Mouse (Mus musculus): ENCODE measurements around the gene Lrguk. TPM values are rescaled to one million over a fixed set of nuclear protein-coding genes. Genes with fewer than 3 reads are reported as not detected.

Gene Lrguk
- polyA plus RNA-seq, 1 experiment from 2014 or later = 0.23 TPM

- no peaks in the 10 kb centered on the region for H3K79me2 ChIP-seq (ENCODE audit: inconsistent target)
- 95% methylated on average over 7 of the region's 7 CpGs for WGBS (ENCODE audit: missing documents)
- H3K36me3 ChIP-seq (ENCODE audit: inconsistent target) = no peaks in the 10 kb centered on the region
- H3K4me3 ChIP-seq (ENCODE audit: inconsistent target) = no peak overlapping the region
- no peak overlapping the region for H3K27ac ChIP-seq
Observed at GRCm38 (mm10) chr6:34148639-34149038, 119.4 kb downstream of the Lrguk start.

GRCm38 (mm10) chr6:34149066-34149465, 119.8 kb downstream of the Lrguk start:
- 93% methylated on average over 9 of the region's 9 CpGs for WGBS (ENCODE audit: missing documents)
- Histone ChIP-seq H3K4me3 (ENCODE audit: inconsistent target) (no peak overlapping the region), H3K27ac (no peak overlapping the region), H3K36me3 (ENCODE audit: inconsistent target) (no peaks in the 10 kb centered on the region), H3K79me2 (ENCODE audit: inconsistent target) (no peaks in the 10 kb centered on the region)

GRCm38 (mm10) chr6:34149821-34150220, 120.6 kb downstream of the Lrguk start:
- WGBS (ENCODE audit: missing documents) = 78% methylated on average over 1 of the region's 1 CpGs
- H3K4me3 ChIP-seq (ENCODE audit: inconsistent target) = no peak overlapping the region
- H3K36me3 ChIP-seq (ENCODE audit: inconsistent target) = no peaks in the 10 kb centered on the region
- no peak overlapping the region for H3K27ac ChIP-seq
- no peaks in the 10 kb centered on the region for H3K79me2 ChIP-seq (ENCODE audit: inconsistent target)

- no peaks in the 10 kb centered on the region for H3K79me2 ChIP-seq (ENCODE audit: inconsistent target)
- H3K4me3 ChIP-seq (ENCODE audit: inconsistent target) = no peak overlapping the region
- peaks cover 13% of the 10 kb centered on the region; the same call in 1 of the 2 replicates for H3K36me3 ChIP-seq (ENCODE audit: inconsistent target)
- no peak overlapping the region for H3K27ac ChIP-seq
- WGBS (ENCODE audit: missing documents) = 78% methylated on average over 18 of the region's 18 CpGs
Observed at GRCm38 (mm10) chr6:34153069-34154052, 124.1 kb downstream of the Lrguk start.

GRCm38 (mm10) chr6:34154202-34154601, 125.0 kb downstream of the Lrguk start:
- no peaks in the 10 kb centered on the region for H3K79me2 ChIP-seq (ENCODE audit: inconsistent target)
- peaks cover 21% of the 10 kb centered on the region for H3K36me3 ChIP-seq (ENCODE audit: inconsistent target)
- no peak overlapping the region for H3K27ac ChIP-seq
- WGBS (ENCODE audit: missing documents) = 82% methylated on average over 3 of the region's 3 CpGs
- no peak overlapping the region for H3K4me3 ChIP-seq (ENCODE audit: inconsistent target)

- Histone ChIP-seq H3K36me3 (ENCODE audit: inconsistent target) (peaks cover 32% of the 10 kb centered on the region), H3K27ac (no peak overlapping the region), H3K4me3 (ENCODE audit: inconsistent target) (no peak overlapping the region), H3K79me2 (ENCODE audit: inconsistent target) (no peaks in the 10 kb centered on the region)
- WGBS (ENCODE audit: missing documents) = 61% methylated on average over 14 of the region's 15 CpGs
Observed at GRCm38 (mm10) chr6:34155137-34155804, 126.0 kb downstream of the Lrguk start.

GRCm38 (mm10) chr6:34156057-34156456, 126.8 kb downstream of the Lrguk start:
- Histone ChIP-seq H3K4me3 (ENCODE audit: inconsistent target) (no peak overlapping the region), H3K79me2 (ENCODE audit: inconsistent target) (no peaks in the 10 kb centered on the region), H3K36me3 (ENCODE audit: inconsistent target) (peaks cover 40% of the 10 kb centered on the region), H3K27ac (no peak overlapping the region)
- 15% methylated on average over 5 of the region's 5 CpGs for WGBS (ENCODE audit: missing documents)

GRCm38 (mm10) chr6:34156841-34157748, 127.8 kb downstream of the Lrguk start:
- Histone ChIP-seq H3K4me3 (ENCODE audit: inconsistent target) (no peak overlapping the region), H3K36me3 (ENCODE audit: inconsistent target) (peaks cover 43% of the 10 kb centered on the region), H3K27ac (no peak overlapping the region), H3K79me2 (ENCODE audit: inconsistent target) (no peaks in the 10 kb centered on the region)
- 59% methylated on average over 14 of the region's 14 CpGs for WGBS (ENCODE audit: missing documents)

- H3K4me3 ChIP-seq (ENCODE audit: inconsistent target) = no peak overlapping the region
- 96% methylated on average over 23 of the region's 23 CpGs for WGBS (ENCODE audit: missing documents)
- no peak overlapping the region for H3K27ac ChIP-seq
- peaks cover 62% of the 10 kb centered on the region for H3K36me3 ChIP-seq (ENCODE audit: inconsistent target)
- no peaks in the 10 kb centered on the region for H3K79me2 ChIP-seq (ENCODE audit: inconsistent target)
Observed at GRCm38 (mm10) chr6:34159998-34160815, 131.0 kb downstream of the Lrguk start.

GRCm38 (mm10) chr6:34160816-34161310, 131.6 kb downstream of the Lrguk start:
- WGBS (ENCODE audit: missing documents) = 90% methylated on average over 7 of the region's 7 CpGs
- Histone ChIP-seq H3K36me3 (ENCODE audit: inconsistent target) (peaks cover 69% of the 10 kb centered on the region), H3K4me3 (ENCODE audit: inconsistent target) (no peak overlapping the region), H3K27ac (no peak overlapping the region), H3K79me2 (ENCODE audit: inconsistent target) (no peaks in the 10 kb centered on the region)

GRCm38 (mm10) chr6:34161511-34161910, 132.3 kb downstream of the Lrguk start:
- Histone ChIP-seq H3K27ac (no peak overlapping the region), H3K79me2 (ENCODE audit: inconsistent target) (no peaks in the 10 kb centered on the region), H3K36me3 (ENCODE audit: inconsistent target) (peaks cover 75% of the 10 kb centered on the region), H3K4me3 (ENCODE audit: inconsistent target) (no peak overlapping the region)
- 61% methylated on average over 7 of the region's 7 CpGs for WGBS (ENCODE audit: missing documents)

GRCm38 (mm10) chr6:34162607-34163006, 133.4 kb downstream of the Lrguk start:
- H3K4me3 ChIP-seq (ENCODE audit: inconsistent target) = no peak overlapping the region
- H3K36me3 ChIP-seq (ENCODE audit: inconsistent target) = peaks cover 81% of the 10 kb centered on the region
- H3K79me2 ChIP-seq (ENCODE audit: inconsistent target) = no peaks in the 10 kb centered on the region
- WGBS (ENCODE audit: missing documents) = 100% methylated on average over 2 of the region's 2 CpGs
- H3K27ac ChIP-seq = no peak overlapping the region

- Histone ChIP-seq H3K79me2 (ENCODE audit: inconsistent target) (no peaks in the 10 kb centered on the region), H3K27ac (no peak overlapping the region), H3K36me3 (ENCODE audit: inconsistent target) (peaks cover 81% of the 10 kb centered on the region), H3K4me3 (ENCODE audit: inconsistent target) (no peak overlapping the region)
- 96% methylated on average over 9 of the region's 9 CpGs for WGBS (ENCODE audit: missing documents)
Observed at GRCm38 (mm10) chr6:34163014-34163413, 133.8 kb downstream of the Lrguk start.

Measured in macrophage (primary cell).